18 mouse cellular contexts compared by ENCODE assay signal in the genomic region with DNA sequence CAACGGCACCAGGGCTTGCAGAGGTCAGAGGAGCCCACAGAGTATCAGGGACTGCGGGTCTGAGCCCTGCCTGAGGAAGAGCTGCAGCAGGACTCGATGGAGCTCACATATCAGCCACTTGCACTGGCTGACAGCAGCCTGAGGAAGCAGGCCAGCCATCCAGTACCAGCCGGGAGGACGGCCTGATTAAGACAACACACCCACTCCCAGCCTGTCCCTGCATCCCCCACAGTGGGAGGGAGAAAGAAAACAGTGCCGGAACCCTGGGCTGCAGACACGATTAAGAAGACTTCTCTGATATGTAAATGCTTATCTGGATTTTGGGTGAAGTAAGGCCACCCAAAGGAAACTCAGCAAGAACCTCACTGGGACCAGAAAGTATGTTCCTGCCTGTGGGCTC. TPM values are rescaled to one million over a fixed set of nuclear protein-coding genes. Genes with fewer than 3 reads are reported as not detected.
DNase-seq lines count a peak whose midpoint lies in the region.
"Had no signal": no experiment of that assay in that cellular context is flagged by ENCODE, and none has a peak within 500 bp of the region (broad histone marks: within the 10 kb centered on the region; RNA-seq: fewer than 3 reads in every experiment).

No protein-coding gene starts in this region.

- H3K36me3 ChIP-seq in limb, embryonic 10.5 days: peaks cover 74% of the 10 kb centered on the region

- H3K4me1 ChIP-seq in limb, embryonic 10.5 days: peaks cover 88% of the 10 kb centered on the region

- peak; percentile 57 to 75 for DNase-seq in layer of hippocampus, adult 18-20 months (ENCODE audit: low spot score in 2 of 2)
- no peak for DNase-seq in layer of hippocampus, postnatal 10 days (ENCODE audit: low spot score in 2 of 2)
- DNase-seq in right cerebral cortex, adult 18-20 months: peak; percentile 67
- no peak for DNase-seq in right cerebral cortex, postnatal 14 days
- DNase-seq in limb, embryonic 10.5 days (ENCODE audit: low spot score): no peak
- DNase-seq in testis, postnatal 14 days (ENCODE audit: low spot score): peak; percentile 78
- DNase-seq in lung, postnatal 14 days: no peak
- DNase-seq: cerebellum, adult 2 months; gastrocnemius, postnatal 36 days; kidney, adult 11 months; liver; lung, embryonic 14.5 days; thymus, adult 2 months had no signal

- peak overlapping the region; percentile 1; the same call in 1 of the 2 replicates for H3K4me3 ChIP-seq in limb, embryonic 10.5 days
- H3K4me3 ChIP-seq: hindbrain, embryonic 15.5 days; left cerebral cortex, adult 2 months had no signal

- peak overlapping the region; percentile 79 for H3K27ac ChIP-seq in limb, embryonic 10.5 days
- H3K27ac ChIP-seq: hindbrain, embryonic 15.5 days; left cerebral cortex, adult 2 months had no signal

- 72% methylated on average over 7 of the region's 7 CpGs for WGBS in limb, embryonic 10.5 days

- H3K27me3 ChIP-seq in limb, embryonic 10.5 days (ENCODE audit: low read depth, poor library complexity, severe bottlenecking): no peaks in the 10 kb centered on the region
- H3K27me3 ChIP-seq: CH12.LX; hindbrain, embryonic 15.5 days had no signal

- H3K9me3 ChIP-seq in limb, embryonic 10.5 days (replicated peaks): no peaks in the 10 kb centered on the region
- H3K9me3 ChIP-seq: hindbrain, embryonic 15.5 days had no signal

RNA-seq across cellular contexts. Expression of a gene that starts 4.4 kb away (rescaled TPM):
- 10 to 100 TPM; 43.2 to 45.7 TPM for total RNA-seq in layer of hippocampus, adult 18-20 months (2021)
- 10 to 100 TPM; 48.4 to 56.2 TPM for total RNA-seq in layer of hippocampus, postnatal 10 days (2021)
- polyA plus RNA-seq in limb, embryonic 10.5 days (2016; fragmentation: Nextera tagmentation; extraction: Ambion mirVana): 17.9 and 20.2 TPM in 2 replicates

RNA-seq across cellular contexts. Expression of a gene that starts 32.3 kb away (rescaled TPM):
- total RNA-seq in layer of hippocampus, adult 18-20 months (2021): under 1 TPM; 0.46 to 0.64 TPM
- not detected for total RNA-seq in layer of hippocampus, postnatal 10 days (2021)
- not detected in 2 replicates for polyA plus RNA-seq in limb, embryonic 10.5 days (2016; fragmentation: Nextera tagmentation; extraction: Ambion mirVana)
- total RNA-seq: megakaryocyte progenitor cell, adult 5-6 weeks had no signal
- polyA plus RNA-seq: forebrain, embryonic 16.5 days; lung, embryonic 14.5 days had no signal

Comparison
In these comparisons a context has a peak if more than half of its experiments do, and no peak if none do; other contexts are left out.
1. DNase-seq: peak in layer of hippocampus, adult 18-20 months (2 of 2), right cerebral cortex, adult 18-20 months (single experiment) and testis, postnatal 14 days (single experiment); none in layer of hippocampus, postnatal 10 days (0 of 2), right cerebral cortex, postnatal 14 days (single experiment), limb, embryonic 10.5 days (single experiment) and lung, postnatal 14 days (single experiment).